Mouse (Mus musculus) kidney, postnatal 0 days (tissue): ENCODE measurements around the gene Gper1. TPM values are rescaled to one million over a fixed set of nuclear protein-coding genes. Genes with fewer than 3 reads are reported as not detected.

Experiments used
- ATAC-seq: fragments of 200-750 bp; cut with Nextera tagmentation; replicated peaks from 2 replicates; pipeline ENCODE4 v1.8.0; 2017; ENCODE audit warnings: low read depth, moderate number of reproducible peaks, moderate TSS enrichment, moderate library complexity; ENCODE audit not compliant: low FRiP score
- DNase-seq: peaks from one replicate; pipeline ENCODE4 v3.0.0-alpha.2; 2016; ENCODE audit warnings: low spot score
- H3K27ac ChIP-seq: fragments of 300-500 bp; sonication (generic); 2 replicates; pipeline ENCODE4 v1.5.1; 2014; ENCODE audit warnings: mild to moderate bottlenecking
- H3K27me3 ChIP-seq: fragments of 300-500 bp; sonication (generic); 2 replicates; pipeline ENCODE4 v1.6.1; 2014; ENCODE audit warnings: low read length, mixed read lengths; ENCODE audit not compliant: insufficient read depth
- H3K36me3 ChIP-seq: fragments of 300-500 bp; sonication (generic); 2 replicates; pipeline ENCODE4 v1.6.1; 2014; ENCODE audit warnings: low read length, mixed read lengths; ENCODE audit not compliant: insufficient read depth
- H3K4me1 ChIP-seq: fragments of 300-500 bp; sonication (generic); replicated peaks from 2 replicates; pipeline ENCODE4 v1.6.1; 2014; ENCODE audit warnings: antibody characterized with exemption, low read length, mixed read lengths; ENCODE audit not compliant: insufficient read depth
- H3K4me2 ChIP-seq: fragments of 300-500 bp; sonication (generic); 2 replicates; pipeline ENCODE4 v1.6.1; 2014; ENCODE audit warnings: mild to moderate bottlenecking, low read length, moderate library complexity, mixed read lengths
- H3K4me3 ChIP-seq: fragments of 300-500 bp; sonication (generic); replicated peaks from 2 replicates; pipeline ENCODE4 v1.5.1; 2014; ENCODE audit warnings: low read depth, low read length
- H3K9ac ChIP-seq: fragments of 300-500 bp; sonication (generic); 2 replicates; pipeline ENCODE4 v1.6.1; 2014; ENCODE audit warnings: low read depth, low read length
- H3K9me3 ChIP-seq: fragments of 300-500 bp; sonication (generic); replicated peaks from 2 replicates; pipeline ENCODE4 v1.6.1; 2016; ENCODE audit warnings: low read length, inconsistent platforms, mixed read lengths
- CTCF ChIP-seq: IDR thresholded peaks from 2 replicates; pipeline ENCODE4 v1.5.1; 2016; ENCODE audit warnings: antibody characterized with exemption, low read depth, mild to moderate bottlenecking, moderate library complexity
- WGBS: fragments of 180-500 bp; shearing (Covaris S2); extraction: QIAGEN DNeasy Blood & Tissue Kit; methylation state at CpG from one replicate; pipeline ENCODE4 v1.1.7; 2014; 5-methylcytosine and 5-hydroxymethylcytosine counted together
- polyA plus RNA-seq: library from polyadenylated mRNA; unstranded; fragments of >200 nt; fragmentation: Nextera tagmentation; extraction: Ambion mirVana; gene quantifications from 2 replicates; pipeline ENCODE4 v1.2.1, GENCODE M21; 2015

The Gper1 gene
- polyA plus RNA-seq, 1 experiment from 2014 or later, result 11.3 TPM

GRCm38 (mm10) chr5:139411117-139411516, 11.8 kb upstream of the Gper1 start:
- 89% methylated on average over 6 of the region's 6 CpGs for WGBS
- TF ChIP-seq CTCF, result no peak
- H3K9ac ChIP-seq, result no peak overlapping the region

DNA sequence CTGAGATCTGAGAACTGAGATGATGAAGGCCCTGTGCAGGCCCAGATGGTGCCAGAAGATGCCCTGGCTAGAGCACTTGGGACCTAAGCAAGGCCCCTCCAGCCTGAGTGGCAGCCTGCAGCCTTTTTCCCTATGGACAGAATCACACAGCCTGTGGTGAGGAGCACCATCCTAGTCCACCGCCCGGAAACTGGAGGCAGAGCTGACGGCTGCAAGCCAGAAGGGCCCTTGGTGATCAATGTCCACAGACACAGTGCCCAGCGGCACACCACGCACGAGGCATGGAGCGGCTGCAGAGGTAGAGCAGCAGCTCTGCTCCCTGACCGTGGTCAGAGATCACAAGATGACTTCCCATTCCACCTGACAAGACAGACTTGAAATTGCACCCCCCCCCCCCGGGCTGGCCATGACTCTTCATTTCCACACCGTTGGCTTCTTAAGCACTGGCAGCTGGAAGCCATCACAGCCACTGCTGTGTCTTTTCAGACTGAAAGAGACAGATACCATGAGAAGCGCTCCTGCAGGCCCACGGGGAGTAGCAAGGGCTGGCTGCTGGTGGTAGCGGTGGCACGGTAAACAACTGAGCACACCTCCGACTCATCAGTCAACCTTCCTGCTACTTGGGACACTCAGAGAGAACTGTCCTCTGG, 11.2 kb upstream of the Gper1 start:
- no peak overlapping the region for H3K27ac ChIP-seq
- no peak overlapping the region for H3K4me2 ChIP-seq
- DNase-seq (peak; percentile 47), ATAC-seq (0 out of 2 replicates have a peak, but pooled peaks have one; percentile 7)
- 48% methylated on average over 15 of the region's 15 CpGs for WGBS
- no peaks in the 10 kb centered on the region for H3K27me3 ChIP-seq
- H3K9me3 ChIP-seq, result no peaks in the 10 kb centered on the region
- H3K4me3 ChIP-seq, result no peak overlapping the region
- H3K4me1 ChIP-seq, result peaks cover 23% of the 10 kb centered on the region; the same call in 1 of the 2 replicates
- no peaks in the 10 kb centered on the region for H3K36me3 ChIP-seq
- no peak overlapping the region for H3K9ac ChIP-seq
- TF ChIP-seq CTCF, result no peak

More at GRCm38 (mm10) chr5:139411117-139411516, 11.8 kb upstream of the Gper1 start:
- Histone ChIP-seq H3K4me1 (peaks cover 23% of the 10 kb centered on the region; the same call in 1 of the 2 replicates), H3K4me2 (no peak overlapping the region), H3K36me3 (no peaks in the 10 kb centered on the region), H3K27me3 (no peaks in the 10 kb centered on the region), H3K9me3 (no peaks in the 10 kb centered on the region), H3K27ac (no peak overlapping the region), H3K4me3 (no peak overlapping the region)
- no peak for DNase-seq
- no peak for ATAC-seq

DNA sequence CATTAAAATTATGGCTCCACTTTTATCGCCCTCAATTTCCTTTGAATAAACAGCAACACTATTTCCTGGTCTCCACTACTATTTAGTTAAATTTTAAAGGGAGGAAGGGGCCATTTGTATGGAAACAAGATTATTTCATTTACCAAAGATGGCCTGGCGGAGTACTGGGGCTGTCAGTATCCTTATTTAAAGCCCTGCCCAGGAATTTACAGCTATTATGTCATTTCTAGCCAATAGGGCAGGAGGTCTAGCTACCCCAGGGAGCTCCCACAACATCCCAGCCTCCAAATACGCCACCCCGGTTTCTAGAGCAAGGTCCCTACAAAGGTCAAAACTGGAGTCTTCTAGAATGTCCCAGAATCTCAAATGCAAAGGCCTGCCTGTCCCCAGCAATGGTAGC, 9.4 kb upstream of the Gper1 start:
- Histone ChIP-seq H3K27ac (no peak overlapping the region), H3K4me3 (no peak overlapping the region), H3K27me3 (no peaks in the 10 kb centered on the region), H3K4me2 (no peak overlapping the region), H3K9me3 (no peaks in the 10 kb centered on the region), H3K36me3 (no peaks in the 10 kb centered on the region), H3K9ac (no peak overlapping the region), H3K4me1 (peaks cover 12% of the 10 kb centered on the region; the same call in 1 of the 2 replicates)
- no peak for TF ChIP-seq CTCF
- no peak for DNase-seq
- no peak for ATAC-seq
- 47% methylated on average over 4 of the region's 4 CpGs for WGBS

GRCm38 (mm10) chr5:139415001-139415400, 8.0 kb upstream of the Gper1 start:
- Histone ChIP-seq H3K27ac (no peak overlapping the region), H3K4me3 (no peak overlapping the region), H3K9ac (no peak overlapping the region), H3K4me2 (no peak overlapping the region), H3K9me3 (no peaks in the 10 kb centered on the region), H3K36me3 (no peaks in the 10 kb centered on the region), H3K4me1 (no peaks in the 10 kb centered on the region; the same call in 1 of the 2 replicates), H3K27me3 (no peaks in the 10 kb centered on the region)
- DNase-seq (no peak), ATAC-seq (no peak)
- no peak for TF ChIP-seq CTCF
- 86% methylated on average over 5 of the region's 5 CpGs for WGBS

DNA sequence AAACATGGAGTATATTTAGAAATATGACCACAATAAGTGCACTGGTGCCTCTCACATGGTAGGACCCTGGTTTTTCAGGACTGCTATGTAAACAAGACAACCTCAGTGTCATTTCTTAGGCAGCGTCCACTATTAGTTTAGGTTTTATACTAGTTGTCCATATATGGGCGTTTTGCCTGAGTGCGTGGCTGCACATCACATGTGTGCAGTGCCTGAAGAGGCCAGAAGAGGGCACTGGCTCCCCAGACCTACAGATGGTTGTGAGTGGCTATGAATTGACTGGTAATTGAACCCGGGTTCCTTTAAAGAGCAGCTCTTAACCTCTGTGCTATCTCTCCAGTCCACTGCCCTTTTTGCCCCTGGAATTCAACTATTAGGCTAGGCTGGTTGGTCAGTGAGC, 6.0 kb upstream of the Gper1 start:
- Histone ChIP-seq H3K9ac (no peak overlapping the region), H3K27me3 (no peaks in the 10 kb centered on the region), H3K4me2 (no peak overlapping the region), H3K4me3 (no peak overlapping the region), H3K9me3 (no peaks in the 10 kb centered on the region), H3K36me3 (no peaks in the 10 kb centered on the region), H3K27ac (no peak overlapping the region), H3K4me1 (no peaks in the 10 kb centered on the region)
- DNase-seq, result no peak
- no peak for ATAC-seq
- WGBS, result 96% methylated on average over 4 of the region's 4 CpGs
- TF ChIP-seq CTCF, result peak; percentile 59

GRCm38 (mm10) chr5:139417480-139417879, 5.5 kb upstream of the Gper1 start:
- no peaks in the 10 kb centered on the region for H3K9me3 ChIP-seq
- TF ChIP-seq CTCF, result peak; percentile 38; the same call in 1 of the 2 replicates
- no peaks in the 10 kb centered on the region for H3K4me1 ChIP-seq
- no peaks in the 10 kb centered on the region for H3K27me3 ChIP-seq
- no peaks in the 10 kb centered on the region for H3K36me3 ChIP-seq
- DNase-seq (no peak), ATAC-seq (no peak)
- 92% methylated on average over 3 of the region's 3 CpGs for WGBS
- no peak overlapping the region for H3K27ac ChIP-seq
- no peak overlapping the region for H3K4me2 ChIP-seq
- no peak overlapping the region for H3K4me3 ChIP-seq
- no peak overlapping the region for H3K9ac ChIP-seq

DNA sequence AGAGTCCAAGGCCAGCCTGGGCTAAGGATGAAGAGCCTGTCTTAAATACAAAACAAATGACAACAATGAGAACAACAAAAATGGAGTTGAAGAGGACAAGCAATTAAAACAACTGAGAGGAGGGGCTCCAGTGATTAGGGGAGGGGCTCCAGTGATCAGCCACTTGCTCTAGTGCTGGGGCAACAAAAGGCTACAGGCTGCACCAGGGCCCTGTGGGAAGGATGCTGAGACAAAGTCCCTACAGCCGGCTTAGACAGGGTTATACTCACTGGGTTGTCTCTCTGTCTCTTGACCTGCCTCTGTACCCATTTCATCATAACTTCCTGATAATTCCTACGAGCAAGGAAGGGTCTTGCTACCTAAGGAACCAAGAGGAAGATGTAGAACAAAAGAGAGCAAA, 4.8 kb upstream of the Gper1 start:
- Histone ChIP-seq H3K27me3 (no peaks in the 10 kb centered on the region), H3K4me2 (no peak overlapping the region), H3K9ac (no peak overlapping the region), H3K36me3 (no peaks in the 10 kb centered on the region), H3K4me1 (no peaks in the 10 kb centered on the region), H3K4me3 (no peak overlapping the region), H3K9me3 (no peaks in the 10 kb centered on the region), H3K27ac (no peak overlapping the region)
- 61% methylated on average over 2 of the region's 2 CpGs for WGBS
- ATAC-seq, result no peak
- no peak for DNase-seq
- TF ChIP-seq CTCF, result no peak
